Mouse (Mus musculus) neural tube, embryonic 11.5 days (tissue): ENCODE data around the gene Zfp61. TPM values are rescaled to one million over a fixed set of nuclear protein-coding genes. Genes with fewer than 3 reads are reported as not detected.
A peak's percentile ranks its signal among the peaks of the same experiment; 100 is the strongest.

Experiments used
- ATAC-seq: fragments of 200-750 bp; cut with Nextera tagmentation; 2 replicates; pipeline ENCODE4 v1.8.0; 2017; ENCODE audit warnings: moderate number of reproducible peaks, mild to moderate bottlenecking, moderate TSS enrichment, moderate library complexity; ENCODE audit not compliant: insufficient read depth, low FRiP score, low TSS enrichment
- DNase-seq: peaks from one replicate; pipeline ENCODE4 v3.0.0-alpha.2; 2015; ENCODE audit warnings: low spot score
- H3K27ac ChIP-seq: fragments of 300-500 bp; sonication (generic); 2 replicates; pipeline ENCODE4 v1.5.1; 2014; ENCODE audit warnings: low read depth, mild to moderate bottlenecking, low read length
- H3K27me3 ChIP-seq: fragments of 300-500 bp; sonication (generic); 2 replicates; pipeline ENCODE4 v1.6.1; 2014; ENCODE audit warnings: mild to moderate bottlenecking, low read length, mixed read lengths; ENCODE audit not compliant: control insufficient read depth, insufficient read depth
- H3K36me3 ChIP-seq: fragments of 300-500 bp; sonication (generic); 2 replicates; pipeline ENCODE4 v1.6.1; 2014; ENCODE audit warnings: mild to moderate bottlenecking, low read length, moderate library complexity, mixed read lengths; ENCODE audit not compliant: control insufficient read depth, insufficient read depth
- H3K4me1 ChIP-seq: fragments of 300-500 bp; sonication (generic); 2 replicates; pipeline ENCODE4 v1.6.1; 2014; ENCODE audit warnings: low read length, mixed read lengths; ENCODE audit not compliant: control insufficient read depth, insufficient read depth
- H3K4me2 ChIP-seq: fragments of 300-500 bp; sonication (generic); 2 replicates; pipeline ENCODE4 v1.6.1; 2014; ENCODE audit warnings: low read depth, mild to moderate bottlenecking, moderate library complexity
- H3K4me3 ChIP-seq: fragments of 300-500 bp; sonication (generic); 2 replicates; pipeline ENCODE4 v1.5.1; 2014; ENCODE audit warnings: low read depth, low read length
- H3K9ac ChIP-seq: fragments of 300-500 bp; sonication (generic); 2 replicates; pipeline ENCODE4 v1.6.1; 2014; ENCODE audit warnings: mild to moderate bottlenecking, low read length
- H3K9me3 ChIP-seq: fragments of 300-500 bp; sonication (generic); 2 replicates; pipeline ENCODE4 v1.6.1; 2016; ENCODE audit warnings: low read length; ENCODE audit not compliant: control insufficient read depth
- WGBS: fragments of 180-500 bp; shearing (Covaris S2); extraction: QIAGEN DNeasy Blood & Tissue Kit; methylation state at CpG from one replicate; pipeline ENCODE4 v1.1.7; 2014; 5-methylcytosine and 5-hydroxymethylcytosine counted together
- polyA plus RNA-seq: library from polyadenylated mRNA; unstranded; fragments of >200 nt; fragmentation: Nextera tagmentation; extraction: Ambion mirVana; gene quantifications from 2 replicates; pipeline ENCODE4 v1.2.1, GENCODE M21; 2014

The Zfp61 gene
- polyA plus RNA-seq, 1 experiment from 2014 or later, result 40.9 TPM

GRCm38 (mm10) chr7:24271191-24271590 lies 29.8 kb downstream of the Zfp61 start:
- WGBS, result 97% methylated on average over 6 of the region's 6 CpGs
- no peak overlapping the region for H3K27ac ChIP-seq
- H3K4me1 ChIP-seq, result 0 out of 2 replicates have a peak, but pooled peaks cover 3% of the 10 kb centered on the region
- no peak overlapping the region for H3K4me2 ChIP-seq
- DNase-seq (no peak), ATAC-seq (no peak)
- H3K4me3 ChIP-seq, result no peak overlapping the region
- H3K9me3 ChIP-seq, result no peaks in the 10 kb centered on the region
- H3K36me3 ChIP-seq, result peaks cover 7% of the 10 kb centered on the region
- H3K27me3 ChIP-seq, result no peaks in the 10 kb centered on the region
- no peak overlapping the region for H3K9ac ChIP-seq

GRCm38 (mm10) chr7:24270288-24270672 lies 30.8 kb downstream of the Zfp61 start, which contains the start of gene Zfp93:
Gene Zfp93 (plus strand): TSS chr7:24270420.
- no peaks in the 10 kb centered on the region for H3K27me3 ChIP-seq
- H3K27ac ChIP-seq, result no peak within 1 kb of the TSS
- peak within 1 kb of the TSS; percentile 56 for H3K4me3 ChIP-seq
- peaks cover 7% of the 10 kb centered on the region for H3K36me3 ChIP-seq
- peak; percentile 85 for ATAC-seq
- WGBS, result under 1% methylated on average over 12 of the region's 12 CpGs
- peak within 1 kb of the TSS; percentile 67 for H3K4me2 ChIP-seq
- H3K4me1 ChIP-seq, result 0 out of 2 replicates have a peak, but pooled peaks cover 3% of the 10 kb centered on the region
- H3K9ac ChIP-seq, result peak within 1 kb of the TSS; percentile 73
- DNase-seq, result peak; percentile 84
- H3K9me3 ChIP-seq, result no peaks in the 10 kb centered on the region

- DNase-seq (no peak), ATAC-seq (peak; percentile 49)
- WGBS, result 41% methylated on average over 7 of the region's 7 CpGs
- H3K27me3 ChIP-seq, result no peaks in the 10 kb centered on the region
- H3K9me3 ChIP-seq, result no peaks in the 10 kb centered on the region
- H3K36me3 ChIP-seq, result peaks cover 3% of the 10 kb centered on the region
- H3K9ac ChIP-seq, result 0 out of 2 replicates have a peak overlapping the region, but pooled peaks have one; percentile 31
- H3K4me2 ChIP-seq, result peak overlapping the region; percentile 67
- H3K27ac ChIP-seq, result no peak overlapping the region
- peak overlapping the region; percentile 56 for H3K4me3 ChIP-seq
- 0 out of 2 replicates have a peak, but pooled peaks cover 3% of the 10 kb centered on the region for H3K4me1 ChIP-seq
Measured at GRCm38 (mm10) chr7:24269667-24270287, 31.3 kb downstream of the Zfp61 start.

- Histone ChIP-seq H3K27ac (no peak overlapping the region), H3K4me3 (no peak overlapping the region), H3K27me3 (no peaks in the 10 kb centered on the region), H3K36me3 (no peaks in the 10 kb centered on the region), H3K9me3 (no peaks in the 10 kb centered on the region), H3K9ac (no peak overlapping the region), H3K4me1 (0 out of 2 replicates have a peak, but pooled peaks cover 3% of the 10 kb centered on the region), H3K4me2 (no peak overlapping the region)
- ATAC-seq, result no peak
- DNase-seq, result no peak
- WGBS, result 74% methylated on average over 3 of the region's 3 CpGs
Measured at GRCm38 (mm10) chr7:24269256-24269655, 31.8 kb downstream of the Zfp61 start.

GRCm38 (mm10) chr7:24268176-24269155 lies 32.6 kb downstream of the Zfp61 start:
- no peaks in the 10 kb centered on the region for H3K27me3 ChIP-seq

GRCm38 (mm10) chr7:24260000-24260312 lies 41.1 kb downstream of the Zfp61 start:
- 91% methylated on average over 4 of the region's 4 CpGs for WGBS

More at GRCm38 (mm10) chr7:24268176-24269155, 32.6 kb downstream of the Zfp61 start:
- no peak overlapping the region for H3K4me3 ChIP-seq
- H3K9ac ChIP-seq, result no peak overlapping the region
- H3K4me2 ChIP-seq, result no peak overlapping the region
- H3K27ac ChIP-seq, result no peak overlapping the region
- no peaks in the 10 kb centered on the region for H3K36me3 ChIP-seq
- H3K9me3 ChIP-seq, result no peaks in the 10 kb centered on the region
- DNase-seq, result no peak
- H3K4me1 ChIP-seq, result 0 out of 2 replicates have a peak, but pooled peaks cover 3% of the 10 kb centered on the region
- no peak for ATAC-seq
- WGBS, result 70% methylated on average over 24 of the region's 24 CpGs

GRCm38 (mm10) chr7:24259306-24259999 lies 41.6 kb downstream of the Zfp61 start:
- DNase-seq (no peak), ATAC-seq (no peak)
- Histone ChIP-seq H3K27ac (no peak overlapping the region), H3K36me3 (no peaks in the 10 kb centered on the region), H3K27me3 (no peaks in the 10 kb centered on the region), H3K4me3 (no peak overlapping the region), H3K9ac (no peak overlapping the region), H3K4me1 (no peaks in the 10 kb centered on the region), H3K4me2 (no peak overlapping the region), H3K9me3 (no peaks in the 10 kb centered on the region)
- WGBS, result 88% methylated on average over 13 of the region's 13 CpGs

More at GRCm38 (mm10) chr7:24260000-24260312, 41.1 kb downstream of the Zfp61 start:
- Histone ChIP-seq H3K4me1 (no peaks in the 10 kb centered on the region), H3K9ac (no peak overlapping the region), H3K36me3 (no peaks in the 10 kb centered on the region), H3K9me3 (no peaks in the 10 kb centered on the region), H3K4me3 (no peak overlapping the region), H3K4me2 (no peak overlapping the region), H3K27ac (no peak overlapping the region), H3K27me3 (no peaks in the 10 kb centered on the region)
- ATAC-seq, result no peak
- DNase-seq, result no peak

GRCm38 (mm10) chr7:24254633-24255474 lies 46.2 kb downstream of the Zfp61 start, which contains the start of gene Zfp108:
Gene Zfp108 (plus strand): TSS chr7:24254794.
- peak within 1 kb of the TSS; percentile 54 for H3K4me2 ChIP-seq
- H3K27ac ChIP-seq, result no peak within 1 kb of the TSS
- DNase-seq, result peak; percentile 79
- H3K36me3 ChIP-seq, result no peaks in the 10 kb centered on the region
- peak; percentile 78 for ATAC-seq
- H3K4me1 ChIP-seq, result no peaks in the 10 kb centered on the region
- WGBS, result 25% methylated on average over 21 of the region's 21 CpGs
- peak within 1 kb of the TSS; percentile 61 for H3K9ac ChIP-seq
- H3K4me3 ChIP-seq, result peak within 1 kb of the TSS; percentile 36
- no peaks in the 10 kb centered on the region for H3K9me3 ChIP-seq
- H3K27me3 ChIP-seq, result no peaks in the 10 kb centered on the region
